Mouse (Mus musculus): ENCODE data around the gene Slfn1. TPM values are rescaled to one million over a fixed set of nuclear protein-coding genes. Genes with fewer than 3 reads are reported as not detected.

The Slfn1 gene
- polyA plus RNA-seq, 1 experiment from 2014 or later: 0.11 TPM

- ATAC-seq (ENCODE audit: insufficient number of reproducible peaks, insufficient read depth, low FRiP score, low read depth): no peak
- no peaks in the 10 kb centered on the region for H3K27me3 ChIP-seq (ENCODE audit: control insufficient read depth, insufficient read depth, low read length)
- H3K9ac ChIP-seq (ENCODE audit: low read length): no peak overlapping the region
- 71% methylated on average over 7 of the region's 7 CpGs for WGBS
- H3K4me1 ChIP-seq (ENCODE audit: control insufficient read depth in 2 of 2, insufficient read depth in 2 of 2, low read length in 2 of 2): peaks cover 2 to 10% of the 10 kb centered on the region in 2 experiments
- H3K4me2 ChIP-seq (ENCODE audit: low read length): no peak overlapping the region
- no peaks in the 10 kb centered on the region for H3K9me3 ChIP-seq (ENCODE audit: control insufficient read depth, low read length)
- H3K27ac ChIP-seq (replicated peaks in 1 of 2; ENCODE audit: control insufficient read depth in 1 of 2, insufficient read depth in 1 of 2, low read depth in 2 of 2, low read length in 2 of 2): no peak overlapping the region
- H3K4me3 ChIP-seq (ENCODE audit: control insufficient read depth in 1 of 2, insufficient read depth in 1 of 2, low read depth in 1 of 2, low read length in 2 of 2): no peak overlapping the region
- H3K36me3 ChIP-seq (ENCODE audit: control insufficient read depth, insufficient read depth, low read length): no peaks in the 10 kb centered on the region
These were observed 33.7 kb upstream of the Slfn1 start for GRCm38 (mm10) chr11:83082741-83083473.

- no peaks in the 10 kb centered on the region for H3K36me3 ChIP-seq (ENCODE audit: control insufficient read depth, insufficient read depth, low read length)
- H3K27me3 ChIP-seq (ENCODE audit: control insufficient read depth, insufficient read depth, low read length): no peaks in the 10 kb centered on the region
- H3K4me2 ChIP-seq (ENCODE audit: low read length): no peak overlapping the region
- H3K4me1 ChIP-seq (ENCODE audit: control insufficient read depth in 2 of 2, insufficient read depth in 2 of 2, low read length in 2 of 2): peaks cover 0 to 5% of the 10 kb centered on the region in 2 experiments; a peak in 1 of 4 replicates
- 85% methylated on average over 2 of the region's 2 CpGs for WGBS
- H3K27ac ChIP-seq (replicated peaks in 1 of 2; ENCODE audit: control insufficient read depth in 1 of 2, insufficient read depth in 1 of 2, low read depth in 2 of 2, low read length in 2 of 2): no peak overlapping the region
- no peak for ATAC-seq (ENCODE audit: insufficient number of reproducible peaks, insufficient read depth, low FRiP score, low read depth)
- H3K9ac ChIP-seq (ENCODE audit: low read length): no peak overlapping the region
- H3K9me3 ChIP-seq (ENCODE audit: control insufficient read depth, low read length): no peaks in the 10 kb centered on the region
- H3K4me3 ChIP-seq (ENCODE audit: control insufficient read depth in 1 of 2, insufficient read depth in 1 of 2, low read depth in 1 of 2, low read length in 2 of 2): no peak overlapping the region
These were observed 32.5 kb upstream of the Slfn1 start for GRCm38 (mm10) chr11:83084161-83084560.

- WGBS: 81% methylated on average over 10 of the region's 10 CpGs
- ATAC-seq (ENCODE audit: insufficient number of reproducible peaks, insufficient read depth, low FRiP score, low read depth): no peak
- Histone ChIP-seq H3K4me2 (ENCODE audit: low read length) (no peak overlapping the region), H3K36me3 (ENCODE audit: control insufficient read depth, insufficient read depth, low read length) (no peaks in the 10 kb centered on the region), H3K9ac (ENCODE audit: low read length) (no peak overlapping the region), H3K9me3 (ENCODE audit: control insufficient read depth, low read length) (no peaks in the 10 kb centered on the region), H3K4me3 (ENCODE audit: control insufficient read depth in 1 of 2, insufficient read depth in 1 of 2, low read depth in 1 of 2, low read length in 2 of 2) (no peak overlapping the region), H3K27ac (replicated peaks in 1 of 2; ENCODE audit: control insufficient read depth in 1 of 2, insufficient read depth in 1 of 2, low read depth in 2 of 2, low read length in 2 of 2) (no peak overlapping the region), H3K27me3 (ENCODE audit: control insufficient read depth, insufficient read depth, low read length) (no peaks in the 10 kb centered on the region), H3K4me1 (ENCODE audit: control insufficient read depth in 2 of 2, insufficient read depth in 2 of 2, low read length in 2 of 2) (no peaks in the 10 kb centered on the region; a peak in 1 of 4 replicates)
These were observed 31.9 kb upstream of the Slfn1 start for GRCm38 (mm10) chr11:83084761-83085160.

- no peak overlapping the region for H3K9ac ChIP-seq (ENCODE audit: low read length)
- no peak overlapping the region for H3K27ac ChIP-seq (replicated peaks in 1 of 2; ENCODE audit: control insufficient read depth in 1 of 2, insufficient read depth in 1 of 2, low read depth in 2 of 2, low read length in 2 of 2)
- H3K4me1 ChIP-seq (ENCODE audit: control insufficient read depth in 2 of 2, insufficient read depth in 2 of 2, low read length in 2 of 2): no peaks in the 10 kb centered on the region
- no peaks in the 10 kb centered on the region for H3K9me3 ChIP-seq (ENCODE audit: control insufficient read depth, low read length)
- H3K4me2 ChIP-seq (ENCODE audit: low read length): no peak overlapping the region
- no peaks in the 10 kb centered on the region for H3K27me3 ChIP-seq (ENCODE audit: control insufficient read depth, insufficient read depth, low read length)
- ATAC-seq (ENCODE audit: insufficient number of reproducible peaks, insufficient read depth, low FRiP score, low read depth): no peak
- H3K4me3 ChIP-seq (ENCODE audit: control insufficient read depth in 1 of 2, insufficient read depth in 1 of 2, low read depth in 1 of 2, low read length in 2 of 2): no peak overlapping the region
- 32% methylated on average over 2 of the region's 2 CpGs for WGBS
- H3K36me3 ChIP-seq (ENCODE audit: control insufficient read depth, insufficient read depth, low read length): no peaks in the 10 kb centered on the region
These were observed 1.5 kb upstream of the Slfn1 start for GRCm38 (mm10) chr11:83115138-83115537.

- no peak for ATAC-seq (ENCODE audit: insufficient number of reproducible peaks, insufficient read depth, low FRiP score, low read depth)
- Histone ChIP-seq H3K27me3 (ENCODE audit: control insufficient read depth, insufficient read depth, low read length) (no peaks in the 10 kb centered on the region), H3K4me1 (ENCODE audit: control insufficient read depth in 2 of 2, insufficient read depth in 2 of 2, low read length in 2 of 2) (no peaks in the 10 kb centered on the region), H3K27ac (replicated peaks in 1 of 2; ENCODE audit: control insufficient read depth in 1 of 2, insufficient read depth in 1 of 2, low read depth in 2 of 2, low read length in 2 of 2) (no peak overlapping the region), H3K4me3 (ENCODE audit: control insufficient read depth in 1 of 2, insufficient read depth in 1 of 2, low read depth in 1 of 2, low read length in 2 of 2) (no peak overlapping the region), H3K9ac (ENCODE audit: low read length) (no peak overlapping the region), H3K36me3 (ENCODE audit: control insufficient read depth, insufficient read depth, low read length) (no peaks in the 10 kb centered on the region), H3K4me2 (ENCODE audit: low read length) (no peak overlapping the region), H3K9me3 (ENCODE audit: control insufficient read depth, low read length) (no peaks in the 10 kb centered on the region)
- 50% methylated on average over 3 of the region's 3 CpGs for WGBS
These were observed 1.4 kb downstream of the Slfn1 start for GRCm38 (mm10) chr11:83118056-83118455.

GRCm38 (mm10) chr11:83121131-83121685 lies 4.6 kb downstream of the Slfn1 start:
- no peak for ATAC-seq (ENCODE audit: insufficient number of reproducible peaks, insufficient read depth, low FRiP score, low read depth)
- H3K4me3 ChIP-seq (ENCODE audit: control insufficient read depth in 1 of 2, insufficient read depth in 1 of 2, low read depth in 1 of 2, low read length in 2 of 2): no peak overlapping the region
- no peaks in the 10 kb centered on the region for H3K36me3 ChIP-seq (ENCODE audit: control insufficient read depth, insufficient read depth, low read length)
- 80% methylated on average over 3 of the region's 3 CpGs for WGBS
- H3K4me2 ChIP-seq (ENCODE audit: low read length): no peak overlapping the region
- no peaks in the 10 kb centered on the region for H3K9me3 ChIP-seq (ENCODE audit: control insufficient read depth, low read length)
- H3K27me3 ChIP-seq (ENCODE audit: control insufficient read depth, insufficient read depth, low read length): no peaks in the 10 kb centered on the region
- no peak overlapping the region for H3K9ac ChIP-seq (ENCODE audit: low read length)
- no peak overlapping the region for H3K27ac ChIP-seq (replicated peaks in 1 of 2; ENCODE audit: control insufficient read depth in 1 of 2, insufficient read depth in 1 of 2, low read depth in 2 of 2, low read length in 2 of 2)
- H3K4me1 ChIP-seq (ENCODE audit: control insufficient read depth in 2 of 2, insufficient read depth in 2 of 2, low read length in 2 of 2): no peaks in the 10 kb centered on the region

GRCm38 (mm10) chr11:83123198-83123597 lies 6.5 kb downstream of the Slfn1 start:
- no peak overlapping the region for H3K9ac ChIP-seq (ENCODE audit: low read length)
- no peaks in the 10 kb centered on the region for H3K27me3 ChIP-seq (ENCODE audit: control insufficient read depth, insufficient read depth, low read length)
- no peaks in the 10 kb centered on the region for H3K9me3 ChIP-seq (ENCODE audit: control insufficient read depth, low read length)
- no peak for ATAC-seq (ENCODE audit: insufficient number of reproducible peaks, insufficient read depth, low FRiP score, low read depth)
- WGBS: 48% methylated on average over 4 of the region's 4 CpGs
- H3K4me2 ChIP-seq (ENCODE audit: low read length): no peak overlapping the region
- H3K4me1 ChIP-seq (ENCODE audit: control insufficient read depth in 2 of 2, insufficient read depth in 2 of 2, low read length in 2 of 2): no peaks in the 10 kb centered on the region
- H3K36me3 ChIP-seq (ENCODE audit: control insufficient read depth, insufficient read depth, low read length): no peaks in the 10 kb centered on the region
- H3K4me3 ChIP-seq (ENCODE audit: control insufficient read depth in 1 of 2, insufficient read depth in 1 of 2, low read depth in 1 of 2, low read length in 2 of 2): no peak overlapping the region
- H3K27ac ChIP-seq (replicated peaks in 1 of 2; ENCODE audit: control insufficient read depth in 1 of 2, insufficient read depth in 1 of 2, low read depth in 2 of 2, low read length in 2 of 2): no peak overlapping the region

- no peak for ATAC-seq (ENCODE audit: insufficient number of reproducible peaks, insufficient read depth, low FRiP score, low read depth)
- no peak overlapping the region for H3K27ac ChIP-seq (replicated peaks in 1 of 2; ENCODE audit: control insufficient read depth in 1 of 2, insufficient read depth in 1 of 2, low read depth in 2 of 2, low read length in 2 of 2)
- no peaks in the 10 kb centered on the region for H3K36me3 ChIP-seq (ENCODE audit: control insufficient read depth, insufficient read depth, low read length)
- H3K9me3 ChIP-seq (ENCODE audit: control insufficient read depth, low read length): no peaks in the 10 kb centered on the region
- H3K9ac ChIP-seq (ENCODE audit: low read length): no peak overlapping the region
- no peak overlapping the region for H3K4me2 ChIP-seq (ENCODE audit: low read length)
- 77% methylated on average over 2 of the region's 2 CpGs for WGBS
- H3K4me3 ChIP-seq (ENCODE audit: control insufficient read depth in 1 of 2, insufficient read depth in 1 of 2, low read depth in 1 of 2, low read length in 2 of 2): no peak overlapping the region
- H3K4me1 ChIP-seq (ENCODE audit: control insufficient read depth in 2 of 2, insufficient read depth in 2 of 2, low read length in 2 of 2): no peaks in the 10 kb centered on the region
- no peaks in the 10 kb centered on the region for H3K27me3 ChIP-seq (ENCODE audit: control insufficient read depth, insufficient read depth, low read length)
These were observed 8.3 kb downstream of the Slfn1 start for GRCm38 (mm10) chr11:83124906-83125305.

Data from heart, embryonic 14.5 days (tissue).